Mouse (Mus musculus) left cerebral cortex, postnatal 4 days (tissue): ENCODE measurements around the gene Rnase4. TPM values are rescaled to one million over a fixed set of nuclear protein-coding genes. Genes with fewer than 3 reads are reported as not detected.

Experiments
- DNase-seq: peaks from one replicate; pipeline ENCODE4 v3.0.0-alpha.2; 2022
- intact Hi-C: fragments of 180-260 bp; cut with DNase I; formaldehyde crosslinking; loops from one replicate; pipeline ENCODE4 v1.15.1; 2025
- total RNA-seq, 2 experiments: library from RNA; stranded (reverse); gene quantifications; 2 replicates each; pipeline ENCODE4 v1.2.3; 2021

The Rnase4 gene
- total RNA-seq, 2 experiments from 2014 or later = 10.3 to 11.0 TPM

DNA sequence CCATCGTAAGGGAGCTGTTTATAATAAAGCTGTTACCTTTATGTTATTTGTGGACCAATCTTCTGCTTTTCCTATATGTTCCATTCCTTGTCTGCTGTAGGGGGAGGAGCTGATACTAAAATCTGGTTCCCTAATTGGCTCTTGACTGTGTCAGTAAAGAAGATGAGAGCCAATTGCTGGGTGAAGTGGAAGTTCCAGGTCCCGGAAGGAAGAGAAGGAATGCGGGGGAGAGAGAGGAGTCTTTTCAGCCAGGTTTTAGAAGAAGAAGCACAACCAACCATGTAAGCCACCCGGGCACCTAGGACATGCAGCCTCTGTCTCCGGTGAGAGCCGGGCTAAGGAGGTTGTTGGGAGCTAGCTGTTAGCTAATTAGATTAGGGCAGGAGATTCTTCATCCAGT is 34.8 kb downstream of the Rnase4 start:
- intact Hi-C loops = no loop called here
- DNase-seq = no peak

DNA sequence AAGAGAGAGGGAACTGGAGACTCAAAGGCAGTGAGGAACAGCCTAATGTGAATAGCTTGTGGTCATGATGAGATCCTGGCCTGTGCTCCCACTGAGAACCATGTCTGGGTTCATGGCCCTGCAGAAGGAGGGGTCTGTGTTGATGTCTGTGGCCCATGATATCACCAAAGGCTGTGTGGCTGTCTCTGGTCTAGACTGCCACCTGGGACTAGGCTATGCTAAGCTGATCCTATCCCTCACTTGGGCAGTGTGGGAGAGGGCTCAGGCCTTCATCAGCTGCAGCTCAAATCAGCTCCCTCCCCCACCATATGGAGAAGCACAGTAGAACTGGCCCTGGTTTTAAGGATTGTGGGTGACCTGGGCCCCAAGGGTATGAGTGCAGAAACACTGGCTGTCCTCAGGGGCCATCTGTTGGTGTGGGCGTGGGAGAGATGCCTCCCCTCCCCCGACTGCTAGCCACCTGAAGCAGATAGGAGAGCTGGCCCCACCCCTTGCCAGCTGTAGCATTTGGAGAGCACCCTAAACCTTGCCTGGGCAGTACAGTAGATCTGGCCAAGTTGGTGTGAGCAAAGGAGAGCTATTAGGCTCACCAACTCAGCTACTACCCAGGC is 36.9 kb downstream of the Rnase4 start:
- DNase-seq = no peak
- intact Hi-C loops = no loop called here

GRCm38 (mm10) chr14:51128775-51129623 is 38.1 kb downstream of the Rnase4 start:
- no peak for DNase-seq
- intact Hi-C loops = no loop called here

DNA sequence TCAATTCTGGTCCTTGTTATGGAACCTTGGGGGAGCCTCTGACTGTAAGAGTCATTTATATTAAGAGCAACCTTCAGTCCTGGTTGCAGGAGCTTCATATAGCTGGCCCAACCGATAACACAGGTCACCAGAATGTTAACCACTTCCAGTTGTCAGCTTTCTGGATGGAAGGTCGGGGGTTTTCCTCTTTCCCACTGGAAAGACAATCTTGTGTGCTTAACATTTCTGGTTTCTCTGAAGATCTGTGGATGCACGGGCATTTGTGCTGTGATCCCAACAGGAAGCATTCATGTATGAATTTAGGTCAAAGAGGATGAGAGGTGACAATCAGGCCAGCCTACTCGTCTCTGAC is 38.7 kb downstream of the Rnase4 start:
- DNase-seq = no peak
- intact Hi-C loops = no loop called here

DNA sequence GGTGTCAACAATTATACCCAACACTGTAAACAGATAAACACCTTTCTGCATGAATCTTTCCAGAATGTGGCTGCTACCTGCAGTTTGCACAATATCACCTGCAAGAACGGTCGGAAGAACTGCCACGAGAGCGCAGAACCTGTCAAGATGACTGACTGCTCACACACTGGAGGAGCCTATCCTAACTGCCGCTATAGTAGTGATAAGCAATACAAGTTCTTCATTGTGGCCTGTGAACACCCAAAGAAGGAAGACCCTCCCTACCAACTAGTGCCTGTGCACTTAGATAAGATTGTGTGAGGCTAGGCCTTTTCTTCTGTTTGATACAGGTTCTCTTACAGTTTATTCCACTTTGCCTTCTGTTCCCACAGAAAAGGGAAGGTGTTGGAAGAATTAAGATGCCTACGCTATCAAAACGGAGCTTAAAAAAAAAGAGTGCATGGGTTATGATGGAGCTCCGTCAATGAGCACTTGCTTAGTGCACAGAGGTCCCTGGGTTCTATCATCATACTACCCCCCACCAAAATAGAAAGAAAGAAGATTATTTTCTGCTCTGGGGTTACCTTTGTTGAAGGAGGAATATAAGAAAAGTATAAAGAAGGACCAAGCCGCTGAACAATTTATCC is 39.6 kb downstream of the Rnase4 start:
- intact Hi-C loops = no loop called here
- DNase-seq = no peak

- DNase-seq = no peak
- intact Hi-C loops = no loop called here
Observed at GRCm38 (mm10) chr14:51131086-51131815, 40.4 kb downstream of the Rnase4 start.

DNA sequence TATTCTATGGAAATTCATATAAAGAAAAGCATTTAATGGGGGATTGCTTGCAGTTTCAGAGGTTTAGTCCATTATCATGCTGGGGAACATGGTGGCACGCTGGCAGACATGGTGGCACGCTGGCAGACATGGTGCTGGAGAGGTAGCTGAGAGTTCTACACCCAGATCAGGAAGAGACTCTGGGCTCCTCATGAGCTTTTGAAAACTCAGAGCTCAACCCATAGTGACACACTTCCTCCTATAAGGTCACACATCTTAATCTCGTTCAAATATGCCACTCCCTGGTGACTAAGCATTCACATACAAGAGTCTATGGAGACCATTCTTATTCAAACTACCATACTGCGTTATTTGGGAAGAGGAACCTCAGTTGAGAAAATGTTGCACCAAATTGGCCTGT is 41.5 kb downstream of the Rnase4 start:
- intact Hi-C loops = no loop called here

GRCm38 (mm10) chr14:51140342-51140741 is 49.5 kb downstream of the Rnase4 start:
- DNase-seq = no peak
- intact Hi-C loops = no loop called here

More for the DNA sequence above, 41.5 kb downstream of the Rnase4 start:
- DNase-seq = no peak

GRCm38 (mm10) chr14:51142119-51142518 is 51.2 kb downstream of the Rnase4 start:
- intact Hi-C loops = no loop called here
- no peak for DNase-seq

- no peak for DNase-seq
- intact Hi-C loops = no loop called here
Observed at GRCm38 (mm10) chr14:51142568-51142967, 51.7 kb downstream of the Rnase4 start.

DNA sequence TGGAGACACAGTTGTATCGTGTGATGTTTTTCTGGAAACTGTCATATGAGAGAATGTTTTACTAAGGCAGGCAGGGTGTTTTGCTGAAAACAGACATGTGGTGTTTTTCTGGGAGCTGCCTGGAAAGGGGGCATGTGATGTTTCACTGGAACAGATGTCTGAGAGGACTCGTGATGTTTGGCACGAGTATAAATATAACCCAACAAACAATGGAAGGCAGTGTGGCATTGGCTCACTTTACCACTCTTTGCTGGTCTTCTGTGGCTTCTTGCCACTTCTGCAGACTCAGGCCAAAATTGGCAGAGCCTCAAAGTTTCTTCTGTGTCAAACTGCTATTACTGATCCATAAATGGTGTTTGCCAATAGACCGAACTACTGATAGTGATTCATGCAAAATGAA is 52.4 kb downstream of the Rnase4 start:
- intact Hi-C loops = no loop called here
- peak; percentile 3 for DNase-seq

GRCm38 (mm10) chr14:51143937-51144336 is 53.1 kb downstream of the Rnase4 start:
- intact Hi-C loops = no loop called here

DNA sequence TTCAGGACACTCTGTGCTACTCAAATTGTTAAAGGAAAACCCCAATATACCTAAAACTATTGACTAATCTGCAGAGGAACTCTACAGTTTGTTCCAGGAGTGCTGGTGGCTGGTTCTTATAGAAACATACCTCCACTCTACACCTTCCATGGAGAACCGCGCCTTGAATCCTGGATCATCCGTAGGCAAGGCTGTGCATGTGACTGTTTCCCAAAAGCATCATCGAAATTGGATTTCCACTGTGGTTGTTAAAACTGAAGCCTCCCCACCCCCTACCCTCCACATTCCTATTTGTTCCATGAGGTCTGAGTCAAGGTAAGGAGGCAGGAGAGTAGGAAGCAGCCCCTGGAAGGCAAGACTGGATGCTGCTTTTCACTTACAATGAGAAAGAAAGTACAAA is 53.6 kb downstream of the Rnase4 start:
- no peak for DNase-seq
- intact Hi-C loops = no loop called here

More at GRCm38 (mm10) chr14:51143937-51144336, 53.1 kb downstream of the Rnase4 start:
- DNase-seq = no peak

- intact Hi-C loops = no loop called here
- DNase-seq = peak; percentile 5
Observed at GRCm38 (mm10) chr14:51145521-51145920, 54.6 kb downstream of the Rnase4 start.

DNA sequence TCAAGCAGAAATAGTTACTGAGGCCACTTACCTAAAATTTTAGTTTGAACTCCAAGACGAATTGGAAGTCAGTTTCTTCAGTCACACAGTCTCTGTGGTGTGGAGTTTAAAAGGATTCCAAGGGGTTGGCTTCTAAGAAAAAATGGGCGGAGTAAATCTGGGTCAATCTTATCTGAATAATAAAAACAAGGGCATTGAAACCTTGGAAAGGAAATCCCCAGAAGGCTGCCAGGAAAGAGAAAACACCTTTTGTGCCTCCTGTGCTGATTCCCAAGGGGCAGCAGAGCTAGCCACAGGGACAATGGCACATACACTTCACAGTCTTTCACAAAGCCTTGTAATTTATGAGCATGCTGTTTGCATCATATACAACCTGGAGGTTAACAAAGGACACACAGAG is 55.8 kb downstream of the Rnase4 start, which contains the start of gene Rnase1:
Gene Rnase1 (minus strand): TSS at position 101 of the 400 bp plus-strand sequence.
- no peak for DNase-seq

DNA sequence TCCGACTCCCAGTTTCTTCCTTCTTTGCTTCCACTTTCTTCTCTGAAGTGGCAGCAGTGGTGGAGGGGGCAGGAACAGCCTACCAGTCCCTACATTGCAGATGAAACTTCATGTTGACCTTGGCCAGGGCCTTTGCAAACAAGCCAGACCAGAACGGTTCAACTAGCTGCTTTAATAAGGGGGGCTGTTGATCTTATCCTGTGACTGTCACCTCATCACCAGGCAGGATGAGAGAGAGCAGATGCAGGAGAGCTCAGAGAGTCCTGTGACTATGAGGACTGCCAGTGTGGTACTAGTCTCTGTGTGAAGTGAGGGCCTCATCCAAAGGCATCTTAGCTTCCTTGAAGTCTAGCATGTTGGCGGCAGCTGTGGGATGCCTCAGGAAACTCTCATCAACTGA is 57.1 kb downstream of the Rnase4 start:
- no peak for DNase-seq
- intact Hi-C loops = no loop called here

More for the DNA sequence above, 55.8 kb downstream of the Rnase4 start, which contains the start of gene Rnase1:
- intact Hi-C loops = no loop called here

- DNase-seq = no peak
- intact Hi-C loops = no loop called here
Observed at GRCm38 (mm10) chr14:51149164-51149563, 58.3 kb downstream of the Rnase4 start.

DNA sequence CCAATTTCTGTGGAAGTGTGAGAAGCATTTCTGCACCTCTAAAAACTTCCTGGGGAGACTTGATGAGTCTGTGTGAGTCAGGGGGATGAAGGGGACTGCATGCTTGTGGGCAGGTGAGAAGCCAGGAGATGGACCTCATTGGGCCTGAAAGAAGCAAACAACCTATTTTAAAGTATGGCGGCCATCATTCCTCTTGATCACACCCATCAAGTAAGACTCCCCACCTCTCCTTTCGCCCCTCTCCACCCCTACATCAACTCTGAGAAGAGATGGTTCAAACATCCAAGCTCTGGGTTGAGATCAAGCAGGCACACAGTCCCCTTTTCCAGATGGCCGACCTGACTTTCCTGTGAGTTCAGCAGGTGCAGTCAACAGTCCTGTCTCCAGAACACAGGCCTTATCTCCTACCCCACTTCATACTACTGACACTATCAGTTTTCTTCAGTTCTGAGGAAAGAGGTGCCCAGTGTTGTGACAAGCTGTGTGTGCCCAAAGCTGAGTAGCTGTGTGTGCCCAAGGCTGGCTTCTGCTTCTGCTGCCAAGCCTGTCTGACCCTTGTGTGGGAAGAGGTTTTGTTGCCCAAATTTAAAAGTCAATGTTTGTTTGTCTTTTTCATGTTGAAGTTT is 59.4 kb downstream of the Rnase4 start:
- no peak for DNase-seq
- intact Hi-C loops = no loop called here

DNA sequence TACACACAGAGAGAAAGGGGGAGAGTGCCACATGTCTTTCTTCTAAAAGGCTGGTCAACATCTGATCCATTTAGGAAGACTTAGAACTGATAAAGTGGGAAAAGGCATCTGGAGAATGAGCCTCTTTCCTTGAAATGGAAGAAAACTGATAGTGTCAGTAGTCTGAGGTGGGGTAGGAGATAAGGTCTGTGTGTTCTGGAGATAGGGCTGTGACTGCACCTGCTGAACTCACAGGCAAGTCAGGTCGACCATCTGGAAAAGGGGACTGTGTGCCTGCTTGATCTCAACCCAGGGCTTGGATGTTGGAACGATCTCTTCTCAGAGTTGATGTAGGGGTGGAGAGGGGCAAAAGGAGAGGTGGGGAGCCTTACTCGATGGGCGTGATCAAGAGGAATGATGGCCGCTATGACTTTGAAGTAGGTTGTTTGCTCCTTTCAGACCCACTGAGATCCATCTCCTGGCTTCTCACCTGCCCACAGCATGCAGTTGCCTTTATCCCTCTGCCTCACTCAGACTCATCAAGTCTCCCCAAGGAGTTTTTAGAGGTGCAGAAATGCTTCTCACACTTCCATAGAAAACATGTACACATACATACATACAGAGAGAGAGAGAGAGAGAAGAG is 61.5 kb downstream of the Rnase4 start:
- DNase-seq = no peak
- intact Hi-C loops = no loop called here
